Mouse (Mus musculus): ENCODE measurements around the gene Polr2a. TPM values are rescaled to one million over a fixed set of nuclear protein-coding genes. Genes with fewer than 3 reads are reported as not detected.

Gene Polr2a
- polyA plus RNA-seq, 1 experiment from 2014 or later = 31.2 TPM

Other genes starting within 250 kb of the Polr2a start
- 1.6 and 1.9 TPM in 2 replicates for gene Dnah2, start 209.5 kb downstream of the Polr2a start, polyA plus RNA-seq (2016; fragmentation: Nextera tagmentation; extraction: Ambion mirVana)
- gene Efnb3, start 198.4 kb downstream of the Polr2a start, polyA plus RNA-seq (2016; fragmentation: Nextera tagmentation; extraction: Ambion mirVana) = 54.4 and 57.4 TPM in 2 replicates
- 32.2 and 32.4 TPM in 2 replicates for gene Wrap53, start 178.4 kb downstream of the Polr2a start, polyA plus RNA-seq (2016; fragmentation: Nextera tagmentation; extraction: Ambion mirVana)
- 116 and 120 TPM in 2 replicates for gene Trp53, start 178.3 kb downstream of the Polr2a start, polyA plus RNA-seq (2016; fragmentation: Nextera tagmentation; extraction: Ambion mirVana)
- 8.4 and 10.8 TPM in 2 replicates for gene Atp1b2, start 152.7 kb downstream of the Polr2a start, polyA plus RNA-seq (2016; fragmentation: Nextera tagmentation; extraction: Ambion mirVana)
- not detected in 2 replicates for gene Shbg, start 140.7 kb downstream of the Polr2a start, polyA plus RNA-seq (2016; fragmentation: Nextera tagmentation; extraction: Ambion mirVana)
- 22.0 and 23.3 TPM in 2 replicates for gene Sat2, start 136.6 kb downstream of the Polr2a start, polyA plus RNA-seq (2016; fragmentation: Nextera tagmentation; extraction: Ambion mirVana)
- 55.8 and 71.5 TPM in 2 replicates for gene Fxr2, start 125.6 kb downstream of the Polr2a start, polyA plus RNA-seq (2016; fragmentation: Nextera tagmentation; extraction: Ambion mirVana)
- 0.30 TPM in 1 of 2 replicates, not detected in the other for gene Sox15, start 103.3 kb downstream of the Polr2a start, polyA plus RNA-seq (2016; fragmentation: Nextera tagmentation; extraction: Ambion mirVana)
- 81.4 and 82.6 TPM in 2 replicates for gene Mpdu1, start 96.0 kb downstream of the Polr2a start, polyA plus RNA-seq (2016; fragmentation: Nextera tagmentation; extraction: Ambion mirVana)
- gene Cd68, start 92.5 kb downstream of the Polr2a start, polyA plus RNA-seq (2016; fragmentation: Nextera tagmentation; extraction: Ambion mirVana) = 7.7 and 8.0 TPM in 2 replicates
- 598 and 684 TPM in 2 replicates for gene Eif4a1, start 86.2 kb downstream of the Polr2a start, polyA plus RNA-seq (2016; fragmentation: Nextera tagmentation; extraction: Ambion mirVana)
- 97.8 and 115 TPM in 2 replicates for gene Senp3, start 76.6 kb downstream of the Polr2a start, polyA plus RNA-seq (2016; fragmentation: Nextera tagmentation; extraction: Ambion mirVana)
- gene Tnfsf13, start 72.9 kb downstream of the Polr2a start, polyA plus RNA-seq (2016; fragmentation: Nextera tagmentation; extraction: Ambion mirVana) = 0.20 TPM in 1 of 2 replicates, not detected in the other
- gene Tnfsf12, start 62.8 kb downstream of the Polr2a start, polyA plus RNA-seq (2016; fragmentation: Nextera tagmentation; extraction: Ambion mirVana) = 1.9 and 2.7 TPM in 2 replicates
- gene Tnfsfm13, start 62.5 kb downstream of the Polr2a start, polyA plus RNA-seq (2016; fragmentation: Nextera tagmentation; extraction: Ambion mirVana) = 1.4 TPM in 2 replicates
- not detected in 2 replicates for gene Slc35g3, start 3.3 kb upstream of the Polr2a start, polyA plus RNA-seq (2016; fragmentation: Nextera tagmentation; extraction: Ambion mirVana)
- gene Zbtb4, start 7.3 kb upstream of the Polr2a start, polyA plus RNA-seq (2016; fragmentation: Nextera tagmentation; extraction: Ambion mirVana) = 2.3 and 2.4 TPM in 2 replicates
- 5.3 and 5.8 TPM in 2 replicates for gene Chrnb1, start 37.3 kb upstream of the Polr2a start, polyA plus RNA-seq (2016; fragmentation: Nextera tagmentation; extraction: Ambion mirVana)
- gene Fgf11, start 43.2 kb upstream of the Polr2a start, polyA plus RNA-seq (2016; fragmentation: Nextera tagmentation; extraction: Ambion mirVana) = 4.1 and 5.6 TPM in 2 replicates
- gene Tmem102, start 47.0 kb upstream of the Polr2a start, polyA plus RNA-seq (2016; fragmentation: Nextera tagmentation; extraction: Ambion mirVana) = 1.1 and 1.7 TPM in 2 replicates
- not detected in 2 replicates for gene Gm39566, start 56.7 kb upstream of the Polr2a start, polyA plus RNA-seq (2016; fragmentation: Nextera tagmentation; extraction: Ambion mirVana)
- not detected in 2 replicates for gene Spem2, start 59.8 kb upstream of the Polr2a start, polyA plus RNA-seq (2016; fragmentation: Nextera tagmentation; extraction: Ambion mirVana)
- 0.52 TPM in 1 of 2 replicates, not detected in the other for gene Spem1, start 63.5 kb upstream of the Polr2a start, polyA plus RNA-seq (2016; fragmentation: Nextera tagmentation; extraction: Ambion mirVana)
- 14.1 and 16.6 TPM in 2 replicates for gene Nlgn2, start 79.1 kb upstream of the Polr2a start, polyA plus RNA-seq (2016; fragmentation: Nextera tagmentation; extraction: Ambion mirVana)
- 325 and 328 TPM in 2 replicates for gene Tmem256, start 79.9 kb upstream of the Polr2a start, polyA plus RNA-seq (2016; fragmentation: Nextera tagmentation; extraction: Ambion mirVana)
- gene Plscr3, start 87.7 kb upstream of the Polr2a start, polyA plus RNA-seq (2016; fragmentation: Nextera tagmentation; extraction: Ambion mirVana) = 64.4 and 69.9 TPM in 2 replicates
- 0.22 and 0.30 TPM in 2 replicates for gene Tnk1, start 100.1 kb upstream of the Polr2a start, polyA plus RNA-seq (2016; fragmentation: Nextera tagmentation; extraction: Ambion mirVana)
- not detected in 2 replicates for gene Tmem95, start 119.4 kb upstream of the Polr2a start, polyA plus RNA-seq (2016; fragmentation: Nextera tagmentation; extraction: Ambion mirVana)
- gene Kctd11, start 122.8 kb upstream of the Polr2a start, polyA plus RNA-seq (2016; fragmentation: Nextera tagmentation; extraction: Ambion mirVana) = 3.1 TPM in 2 replicates
- gene Acap1, start 136.9 kb upstream of the Polr2a start, polyA plus RNA-seq (2016; fragmentation: Nextera tagmentation; extraction: Ambion mirVana) = 0.54 and 0.90 TPM in 2 replicates
- 17.7 and 18.1 TPM in 2 replicates for gene 2810408A11Rik, start 142.3 kb upstream of the Polr2a start, polyA plus RNA-seq (2016; fragmentation: Nextera tagmentation; extraction: Ambion mirVana)
- gene Neurl4, start 142.4 kb upstream of the Polr2a start, polyA plus RNA-seq (2016; fragmentation: Nextera tagmentation; extraction: Ambion mirVana) = 19.8 and 20.4 TPM in 2 replicates
- gene Gps2, start 155.3 kb upstream of the Polr2a start, polyA plus RNA-seq (2016; fragmentation: Nextera tagmentation; extraction: Ambion mirVana) = 82.4 and 92.0 TPM in 2 replicates
- gene Eif5a, start 163.3 kb upstream of the Polr2a start, polyA plus RNA-seq (2016; fragmentation: Nextera tagmentation; extraction: Ambion mirVana) = 1,451 and 1,549 TPM in 2 replicates
- 5.5 and 6.0 TPM in 2 replicates for gene Ybx2, start 177.2 kb upstream of the Polr2a start, polyA plus RNA-seq (2016; fragmentation: Nextera tagmentation; extraction: Ambion mirVana)
- 12.3 and 12.4 TPM in 2 replicates for gene Slc2a4, start 189.6 kb upstream of the Polr2a start, polyA plus RNA-seq (2016; fragmentation: Nextera tagmentation; extraction: Ambion mirVana)
- 2.1 and 3.2 TPM in 2 replicates for gene Cldn7, start 206.1 kb upstream of the Polr2a start, polyA plus RNA-seq (2016; fragmentation: Nextera tagmentation; extraction: Ambion mirVana)
- gene Ctdnep1, start 222.5 kb upstream of the Polr2a start, polyA plus RNA-seq (2016; fragmentation: Nextera tagmentation; extraction: Ambion mirVana) = 23.0 and 24.3 TPM in 2 replicates
- gene Elp5, start 223.9 kb upstream of the Polr2a start, polyA plus RNA-seq (2016; fragmentation: Nextera tagmentation; extraction: Ambion mirVana) = 129 and 131 TPM in 2 replicates
- 577 and 592 TPM in 2 replicates for gene Gabarap, start 232.5 kb upstream of the Polr2a start, polyA plus RNA-seq (2016; fragmentation: Nextera tagmentation; extraction: Ambion mirVana)
- 89.4 and 92.5 TPM in 2 replicates for gene Phf23, start 237.1 kb upstream of the Polr2a start, polyA plus RNA-seq (2016; fragmentation: Nextera tagmentation; extraction: Ambion mirVana)
- 39.0 and 40.7 TPM in 2 replicates for gene Dvl2, start 242.0 kb upstream of the Polr2a start, polyA plus RNA-seq (2016; fragmentation: Nextera tagmentation; extraction: Ambion mirVana)

All from neural tube, embryonic 12.5 days (tissue).